Mouse (Mus musculus): Measurements from ENCODE around the gene Tmem33. TPM values are rescaled to one million over a fixed set of nuclear protein-coding genes. Genes with fewer than 3 reads are reported as not detected.

The Tmem33 gene
- polyA plus RNA-seq, 1 experiment: 76.5 TPM

- TF ChIP-seq CTCF (IDR thresholded peaks at IDR 0.05; ENCODE audit: low read depth, low read length): peak; percentile 2
- no peak for TF ChIP-seq POLR2A (IDR thresholded peaks at IDR 0.05; ENCODE audit: insufficient read depth, low read length)
- Histone ChIP-seq H3K9ac (ENCODE audit: low read depth, poor library complexity, severe bottlenecking) (no peak overlapping the region), H3K36me3 (ENCODE audit: control insufficient read depth, insufficient read depth, low read length, poor library complexity, severe bottlenecking) (peaks cover 55% of the 10 kb centered on the region), H3K4me3 (ENCODE audit: low read depth, low read length) (no peak overlapping the region), H3K27me3 (ENCODE audit: control insufficient read depth, insufficient read depth, low read length, poor library complexity, severe bottlenecking) (no peaks in the 10 kb centered on the region), H3K9me3 (replicated peaks; ENCODE audit: control insufficient read depth, insufficient read depth, low read length, poor library complexity, severe bottlenecking) (no peaks in the 10 kb centered on the region), H3K27ac (ENCODE audit: insufficient read depth, low read length) (no peak overlapping the region), H3K4me1 (ENCODE audit: control insufficient read depth, insufficient read depth, low read length) (no peaks in the 10 kb centered on the region)
Observed at GRCm38 (mm10) chr5:67266106-67266505, 5.7 kb downstream of the Tmem33 start.

- Histone ChIP-seq H3K36me3 (ENCODE audit: control insufficient read depth, insufficient read depth, low read length, poor library complexity, severe bottlenecking) (peaks cover 36% of the 10 kb centered on the region), H3K27ac (ENCODE audit: insufficient read depth, low read length) (peak overlapping the region; percentile 39), H3K27me3 (ENCODE audit: control insufficient read depth, insufficient read depth, low read length, poor library complexity, severe bottlenecking) (no peaks in the 10 kb centered on the region), H3K9ac (ENCODE audit: low read depth, poor library complexity, severe bottlenecking) (no peak overlapping the region; the same call in 1 of the 2 replicates), H3K9me3 (replicated peaks; ENCODE audit: control insufficient read depth, insufficient read depth, low read length, poor library complexity, severe bottlenecking) (no peaks in the 10 kb centered on the region), H3K4me3 (ENCODE audit: low read depth, low read length) (peak overlapping the region; percentile 18; the same call in 1 of the 2 replicates), H3K4me1 (ENCODE audit: control insufficient read depth, insufficient read depth, low read length) (no peaks in the 10 kb centered on the region)
- TF ChIP-seq POLR2A (IDR thresholded peaks at IDR 0.05; ENCODE audit: insufficient read depth, low read length) (no peak), CTCF (IDR thresholded peaks at IDR 0.05; ENCODE audit: low read depth, low read length) (no peak), EP300 (IDR thresholded peaks at IDR 0.05; ENCODE audit: insufficient read depth, low read depth, low read length) (no peak)
Observed at GRCm38 (mm10) chr5:67269309-67269708, 8.9 kb downstream of the Tmem33 start.

DNA sequence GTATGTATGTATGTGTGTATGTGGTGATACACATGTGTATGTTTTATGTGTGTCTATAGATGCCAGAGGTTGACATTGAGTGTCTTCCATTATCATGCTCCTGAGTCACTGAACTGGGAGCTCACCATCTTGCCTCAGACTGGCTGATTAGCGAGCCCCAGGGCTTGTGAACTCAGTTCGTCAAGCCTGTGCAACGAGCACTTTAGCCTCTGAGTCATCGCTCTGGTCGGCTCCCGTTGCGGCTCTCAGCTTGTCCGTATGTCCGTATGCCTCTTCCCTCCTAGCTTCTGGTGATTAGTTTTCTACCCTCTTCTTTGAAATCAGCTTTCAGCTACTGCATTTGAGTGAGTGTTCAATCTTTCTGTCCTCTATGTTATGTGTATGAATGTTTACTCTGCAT is 19.0 kb downstream of the Tmem33 start:
- Histone ChIP-seq H3K27me3 (ENCODE audit: control insufficient read depth, insufficient read depth, low read length, poor library complexity, severe bottlenecking) (no peaks in the 10 kb centered on the region), H3K4me1 (ENCODE audit: control insufficient read depth, insufficient read depth, low read length) (no peaks in the 10 kb centered on the region), H3K9ac (ENCODE audit: low read depth, poor library complexity, severe bottlenecking) (no peak overlapping the region), H3K27ac (ENCODE audit: insufficient read depth, low read length) (no peak overlapping the region), H3K9me3 (replicated peaks; ENCODE audit: control insufficient read depth, insufficient read depth, low read length, poor library complexity, severe bottlenecking) (no peaks in the 10 kb centered on the region), H3K36me3 (ENCODE audit: control insufficient read depth, insufficient read depth, low read length, poor library complexity, severe bottlenecking) (peaks cover 6% of the 10 kb centered on the region; the same call in 1 of the 2 replicates), H3K4me3 (ENCODE audit: low read depth, low read length) (no peak overlapping the region)
- TF ChIP-seq EP300 (IDR thresholded peaks at IDR 0.05; ENCODE audit: insufficient read depth, low read depth, low read length) (no peak), CTCF (IDR thresholded peaks at IDR 0.05; ENCODE audit: low read depth, low read length) (no peak), POLR2A (IDR thresholded peaks at IDR 0.05; ENCODE audit: insufficient read depth, low read length) (no peak)

- no peaks in the 10 kb centered on the region for H3K9me3 ChIP-seq (replicated peaks; ENCODE audit: control insufficient read depth, insufficient read depth, low read length, poor library complexity, severe bottlenecking)
- no peak overlapping the region for H3K9ac ChIP-seq (ENCODE audit: low read depth, poor library complexity, severe bottlenecking)
- H3K4me3 ChIP-seq (ENCODE audit: low read depth, low read length): no peak overlapping the region
- H3K36me3 ChIP-seq (ENCODE audit: control insufficient read depth, insufficient read depth, low read length, poor library complexity, severe bottlenecking): peaks cover 10% of the 10 kb centered on the region
- H3K27ac ChIP-seq (ENCODE audit: insufficient read depth, low read length): no peak overlapping the region
- no peaks in the 10 kb centered on the region for H3K27me3 ChIP-seq (ENCODE audit: control insufficient read depth, insufficient read depth, low read length, poor library complexity, severe bottlenecking)
- TF ChIP-seq CTCF (IDR thresholded peaks at IDR 0.05; ENCODE audit: low read depth, low read length): no peak
- TF ChIP-seq POLR2A (IDR thresholded peaks at IDR 0.05; ENCODE audit: insufficient read depth, low read length): no peak
- TF ChIP-seq EP300 (IDR thresholded peaks at IDR 0.05; ENCODE audit: insufficient read depth, low read depth, low read length): no peak
- H3K4me1 ChIP-seq (ENCODE audit: control insufficient read depth, insufficient read depth, low read length): no peaks in the 10 kb centered on the region
Observed at GRCm38 (mm10) chr5:67279840-67280239, 19.5 kb downstream of the Tmem33 start.

GRCm38 (mm10) chr5:67280400-67280799 is 20.0 kb downstream of the Tmem33 start:
- Histone ChIP-seq H3K27me3 (ENCODE audit: control insufficient read depth, insufficient read depth, low read length, poor library complexity, severe bottlenecking) (no peaks in the 10 kb centered on the region), H3K9me3 (replicated peaks; ENCODE audit: control insufficient read depth, insufficient read depth, low read length, poor library complexity, severe bottlenecking) (no peaks in the 10 kb centered on the region), H3K36me3 (ENCODE audit: control insufficient read depth, insufficient read depth, low read length, poor library complexity, severe bottlenecking) (peaks cover 14% of the 10 kb centered on the region), H3K27ac (ENCODE audit: insufficient read depth, low read length) (no peak overlapping the region), H3K4me3 (ENCODE audit: low read depth, low read length) (no peak overlapping the region), H3K9ac (ENCODE audit: low read depth, poor library complexity, severe bottlenecking) (no peak overlapping the region), H3K4me1 (ENCODE audit: control insufficient read depth, insufficient read depth, low read length) (no peaks in the 10 kb centered on the region)
- no peak for TF ChIP-seq EP300 (IDR thresholded peaks at IDR 0.05; ENCODE audit: insufficient read depth, low read depth, low read length)
- TF ChIP-seq POLR2A (IDR thresholded peaks at IDR 0.05; ENCODE audit: insufficient read depth, low read length): no peak
- TF ChIP-seq CTCF (IDR thresholded peaks at IDR 0.05; ENCODE audit: low read depth, low read length): no peak

DNA sequence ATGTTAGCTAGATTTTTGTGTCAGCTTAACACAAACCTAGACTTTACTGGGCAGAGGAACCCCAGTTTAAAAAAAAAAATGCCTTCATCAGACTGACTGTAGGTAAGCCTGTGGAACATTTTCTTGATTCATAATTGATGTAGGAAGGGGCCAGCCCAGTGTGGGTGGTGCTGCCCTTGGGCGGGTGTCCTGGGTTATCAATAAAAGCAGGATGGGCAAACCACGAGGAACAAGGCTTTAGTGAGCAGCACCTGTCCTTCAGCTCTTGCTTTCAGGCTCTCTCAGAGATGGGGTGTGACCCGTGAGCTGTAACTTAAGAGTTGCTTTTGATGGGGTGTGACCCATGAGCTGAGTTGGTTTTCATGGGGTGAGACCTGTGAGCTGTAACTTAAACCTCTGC is 34.7 kb downstream of the Tmem33 start:
- H3K27ac ChIP-seq (ENCODE audit: insufficient read depth, low read length): no peak overlapping the region
- no peak overlapping the region for H3K4me3 ChIP-seq (ENCODE audit: low read depth, low read length)
- H3K27me3 ChIP-seq (ENCODE audit: control insufficient read depth, insufficient read depth, low read length, poor library complexity, severe bottlenecking): no peaks in the 10 kb centered on the region
- TF ChIP-seq POLR2A (IDR thresholded peaks at IDR 0.05; ENCODE audit: insufficient read depth, low read length) (no peak), EP300 (IDR thresholded peaks at IDR 0.05; ENCODE audit: insufficient read depth, low read depth, low read length) (no peak), CTCF (IDR thresholded peaks at IDR 0.05; ENCODE audit: low read depth, low read length) (no peak)
- H3K9me3 ChIP-seq (replicated peaks; ENCODE audit: control insufficient read depth, insufficient read depth, low read length, poor library complexity, severe bottlenecking): no peaks in the 10 kb centered on the region
- H3K4me1 ChIP-seq (ENCODE audit: control insufficient read depth, insufficient read depth, low read length): peaks cover 2% of the 10 kb centered on the region
- no peaks in the 10 kb centered on the region; the same call in 1 of the 2 replicates for H3K36me3 ChIP-seq (ENCODE audit: control insufficient read depth, insufficient read depth, low read length, poor library complexity, severe bottlenecking)
- no peak overlapping the region for H3K9ac ChIP-seq (ENCODE audit: low read depth, poor library complexity, severe bottlenecking)

Data from ES-Bruce4 (cell line).